Mouse (Mus musculus): Measurements from ENCODE around the gene Irf4.

The Irf4 gene

GRCm38 (mm10) chr13:30762224-30762623, 13.2 kb downstream of the Irf4 start:
- DNase-seq (ENCODE audit: low read depth, low spot score): no peak

DNA sequence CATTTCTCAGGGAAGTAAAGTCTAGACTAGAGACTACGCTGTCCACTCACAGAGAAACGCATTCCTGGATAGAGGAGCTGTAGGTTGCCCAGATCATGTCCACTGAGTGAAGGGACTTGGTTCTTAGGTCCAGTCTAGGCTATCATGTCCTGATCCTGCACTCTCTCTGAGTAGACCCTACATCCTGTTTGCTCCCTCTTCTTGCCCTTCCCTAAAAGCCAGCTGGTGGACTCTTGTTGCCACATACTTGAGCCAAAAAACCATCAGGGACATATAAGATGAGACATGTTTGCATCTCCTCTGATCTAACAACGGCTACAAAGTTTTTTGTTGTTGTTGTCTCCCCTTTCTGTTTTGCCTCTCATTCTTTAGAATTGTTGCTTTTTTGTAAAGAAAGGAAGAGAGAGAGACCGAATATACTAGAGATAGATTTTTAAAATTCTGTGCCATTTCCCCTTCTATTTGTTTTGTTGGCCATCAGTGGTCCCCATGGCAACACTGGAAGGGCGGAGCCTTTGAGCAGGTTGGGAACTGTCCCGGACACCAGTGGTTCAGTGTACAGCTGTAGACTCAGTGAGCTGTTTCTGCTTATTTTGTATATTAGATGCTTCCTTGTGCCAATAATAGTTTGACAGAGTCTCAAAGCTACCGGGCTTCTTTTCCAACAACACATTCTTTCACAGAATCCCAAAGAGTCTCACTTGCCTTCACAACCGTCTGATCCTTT, 15.2 kb downstream of the Irf4 start:
- DNase-seq (ENCODE audit: low read depth, low spot score): no peak

DNA sequence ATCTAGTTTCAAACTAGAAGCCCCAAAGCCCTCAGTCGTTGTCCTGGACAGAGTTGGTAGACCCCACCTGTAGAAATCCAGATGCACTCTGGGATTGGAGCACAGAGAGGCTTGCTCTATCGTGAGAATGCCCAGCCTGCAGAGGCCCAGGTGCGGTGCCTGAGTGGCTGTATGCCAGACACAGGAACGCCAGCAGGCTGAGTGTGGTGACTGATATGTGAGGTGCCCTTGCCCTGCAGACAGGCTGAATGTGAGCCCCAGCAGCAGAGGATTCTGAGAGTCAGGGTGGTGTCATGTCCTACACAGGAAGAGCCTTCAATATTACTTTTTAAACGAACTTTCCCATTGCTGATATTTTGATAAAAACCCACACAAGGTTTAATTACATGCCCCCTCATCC, 16.9 kb downstream of the Irf4 start:
- no peak for DNase-seq (ENCODE audit: low read depth, low spot score)

DNA sequence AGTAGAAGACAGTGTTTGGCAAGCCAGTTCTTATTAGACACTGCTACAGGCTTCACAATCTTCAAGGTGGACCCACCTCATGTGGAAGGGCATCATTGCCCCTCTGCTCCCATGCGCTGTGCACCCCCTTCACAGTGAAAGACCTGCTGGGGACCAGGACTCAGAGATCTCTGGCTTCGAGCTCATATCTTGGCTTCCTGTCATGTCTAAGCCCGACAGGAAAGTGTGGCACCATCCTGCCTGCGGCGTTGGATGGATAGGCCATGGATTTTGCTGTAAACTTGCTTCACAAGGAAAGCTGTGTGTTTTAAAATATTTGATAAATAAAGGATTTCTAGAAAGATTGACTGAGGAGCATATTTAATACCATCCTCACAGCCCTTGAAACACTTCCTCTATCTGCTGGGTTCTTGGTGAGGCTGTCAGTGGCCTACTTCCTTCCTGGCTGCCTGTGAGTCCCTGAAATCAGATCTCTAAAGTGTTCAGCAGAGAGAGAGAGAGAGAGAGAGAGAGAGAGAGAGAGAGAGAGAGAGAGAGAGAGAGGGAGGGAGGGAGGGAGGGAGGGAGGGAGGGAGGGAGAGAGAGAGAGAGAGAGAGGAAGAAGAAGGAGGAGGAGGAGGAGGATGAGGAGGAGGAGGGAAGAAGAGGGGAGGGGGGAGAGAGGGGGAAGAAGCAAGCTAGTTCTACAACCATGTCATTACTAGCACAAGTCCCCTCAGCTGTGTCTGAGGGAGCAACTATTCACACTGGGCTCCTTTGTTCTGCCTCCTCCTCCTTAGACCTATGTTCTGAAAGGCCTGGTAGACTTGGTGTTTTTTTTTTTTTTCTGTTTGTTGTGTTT, 17.8 kb downstream of the Irf4 start:
- DNase-seq (ENCODE audit: low read depth, low spot score): no peak

GRCm38 (mm10) chr13:30767477-30768127, 18.6 kb downstream of the Irf4 start:
- DNase-seq (ENCODE audit: low read depth, low spot score): no peak

GRCm38 (mm10) chr13:30776021-30776420, 27.0 kb downstream of the Irf4 start:
- no peak for DNase-seq (ENCODE audit: low read depth, low spot score)

GRCm38 (mm10) chr13:30777678-30778179, 28.7 kb downstream of the Irf4 start:
- no peak for DNase-seq (ENCODE audit: low read depth, low spot score)

GRCm38 (mm10) chr13:30781905-30782304, 32.9 kb downstream of the Irf4 start:
- DNase-seq (ENCODE audit: low read depth, low spot score): no peak

DNA sequence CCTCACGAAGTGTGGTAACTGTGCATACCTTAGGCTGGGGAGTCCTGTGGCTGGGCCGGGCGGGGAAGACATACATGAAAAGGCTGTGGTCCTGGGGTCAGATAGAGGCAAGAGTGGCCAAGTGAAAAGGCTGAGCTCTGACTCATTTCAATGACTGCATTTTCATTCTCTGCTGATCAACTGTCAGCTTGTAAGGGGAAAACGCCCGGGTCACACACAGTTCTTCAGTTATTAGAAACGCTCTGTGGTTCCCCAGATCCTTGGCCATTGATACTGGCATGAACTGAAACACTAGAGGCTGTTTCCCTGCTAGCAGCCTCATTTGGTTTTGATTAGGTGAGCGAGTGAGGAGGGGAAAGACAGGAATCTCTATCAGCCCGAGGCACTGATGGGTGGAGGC, 33.4 kb downstream of the Irf4 start:
- DNase-seq (ENCODE audit: low read depth, low spot score): no peak

GRCm38 (mm10) chr13:30785423-30786040, 36.5 kb downstream of the Irf4 start:
- no peak for DNase-seq (ENCODE audit: low read depth, low spot score)

GRCm38 (mm10) chr13:30786235-30787035, 37.4 kb downstream of the Irf4 start:
- DNase-seq (ENCODE audit: low read depth, low spot score): no peak

DNA sequence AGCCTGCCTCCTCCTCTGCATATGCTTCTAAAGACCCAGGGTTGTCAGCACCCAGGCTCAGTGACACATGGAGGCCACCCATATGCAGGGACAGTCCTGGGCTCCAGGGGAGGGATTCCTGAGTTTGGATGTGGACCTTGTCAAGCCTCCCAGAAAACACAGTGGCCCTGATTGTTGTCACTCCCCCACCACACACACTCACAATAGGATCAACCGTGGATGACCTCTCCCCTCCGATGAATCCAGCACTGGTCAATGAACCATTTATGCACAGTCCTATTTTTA, 38.0 kb downstream of the Irf4 start:
- DNase-seq (ENCODE audit: low read depth, low spot score): no peak

GRCm38 (mm10) chr13:30787556-30787955, 38.5 kb downstream of the Irf4 start:
- DNase-seq (ENCODE audit: low read depth, low spot score): no peak

- no peak for DNase-seq (ENCODE audit: low read depth, low spot score)
These were observed 38.9 kb downstream of the Irf4 start for GRCm38 (mm10) chr13:30787960-30788359.

GRCm38 (mm10) chr13:30788421-30788820, 39.4 kb downstream of the Irf4 start:
- DNase-seq (ENCODE audit: low read depth, low spot score): no peak

GRCm38 (mm10) chr13:30790016-30790415, 41.0 kb downstream of the Irf4 start:
- DNase-seq (ENCODE audit: low read depth, low spot score): no peak

DNA sequence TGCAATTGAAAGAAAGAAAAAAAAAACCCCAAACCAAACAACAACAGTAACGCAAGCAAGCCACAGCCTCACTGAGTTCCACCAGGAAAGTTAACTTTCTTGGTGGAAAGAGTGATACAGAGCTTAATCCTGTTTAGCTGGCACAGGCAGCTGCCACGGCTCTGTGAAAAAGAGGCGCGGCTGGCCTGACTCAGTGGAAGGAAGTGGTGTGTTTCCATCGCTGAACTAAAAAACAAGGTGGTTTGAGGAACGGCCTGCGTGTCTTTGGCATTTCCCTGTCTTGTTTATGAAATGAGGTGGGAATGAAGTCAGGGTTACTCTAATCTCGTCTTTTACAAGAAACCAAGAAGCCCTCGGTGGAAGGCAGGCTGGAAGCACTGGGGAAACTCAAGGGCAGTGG, 43.3 kb downstream of the Irf4 start:
- no peak for DNase-seq (ENCODE audit: low read depth, low spot score)

- no peak for DNase-seq (ENCODE audit: low read depth, low spot score)
These were observed 43.7 kb downstream of the Irf4 start for GRCm38 (mm10) chr13:30792741-30793140.

DNA sequence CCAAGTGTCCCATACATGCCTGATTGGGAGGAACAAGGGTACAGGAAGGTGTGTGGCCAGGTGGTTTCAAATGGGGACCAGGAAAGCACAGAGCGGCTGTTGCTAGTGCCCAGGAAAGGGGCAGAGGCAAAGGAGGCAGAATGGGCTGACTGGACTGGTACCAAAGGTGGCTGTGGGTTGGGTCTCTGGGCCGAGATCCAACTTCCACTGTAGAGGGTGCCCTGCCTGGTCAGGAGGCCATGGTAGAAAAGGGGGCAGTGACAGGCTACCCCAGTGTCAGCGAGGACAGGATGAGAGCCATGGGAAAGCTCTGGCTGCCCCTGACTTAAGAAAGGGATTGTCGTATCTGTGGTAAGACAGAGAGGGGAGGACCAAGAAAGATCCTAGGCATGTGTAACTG, 44.2 kb downstream of the Irf4 start:
- no peak for DNase-seq (ENCODE audit: low read depth, low spot score)

DNA sequence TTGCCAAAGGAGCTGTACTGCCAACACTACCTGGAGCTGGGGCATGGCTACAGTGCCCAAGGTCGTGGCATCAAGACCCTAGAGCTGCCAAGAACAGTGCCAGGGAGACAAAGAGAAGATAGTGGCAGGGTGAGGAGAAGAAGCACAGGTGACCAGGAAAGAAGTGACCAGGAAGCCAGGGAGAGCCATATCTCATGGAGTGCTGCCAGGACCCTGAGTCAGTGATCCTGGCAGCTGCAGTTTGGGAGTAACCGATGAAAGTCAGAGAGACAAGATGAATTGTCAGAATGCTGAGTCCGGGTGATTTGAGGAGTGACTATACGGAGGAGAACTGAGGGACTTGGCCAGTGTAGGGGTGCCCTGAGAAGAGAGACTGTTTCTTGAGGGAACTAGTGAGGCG, 44.6 kb downstream of the Irf4 start:
- DNase-seq (ENCODE audit: low read depth, low spot score): no peak

GRCm38 (mm10) chr13:30795960-30796359, 46.9 kb downstream of the Irf4 start:
- no peak for DNase-seq (ENCODE audit: low read depth, low spot score)
